Mouse (Mus musculus) hindbrain, embryonic 15.5 days (tissue): ENCODE measurements at regions not wholly inside any gene's neighbourhood (a gene's known extent, or its start where the extent isn't known, plus 50 kb on each side); places are given as distances from the start of the nearest gene placed in this dataset.

Experiments
- ATAC-seq: fragments of 200-750 bp; cut with Nextera tagmentation; 2 replicates; pipeline ENCODE4 v1.8.0; 2017; ENCODE audit warnings: low read depth, moderate number of reproducible peaks, moderate TSS enrichment; ENCODE audit not compliant: low FRiP score
- H3K27ac ChIP-seq: fragments of 300-500 bp; sonication (generic); replicated peaks from 2 replicates; pipeline ENCODE4 v1.5.1; 2015; ENCODE audit warnings: mild to moderate bottlenecking, inconsistent platforms
- H3K27me3 ChIP-seq: fragments of 300-500 bp; sonication (generic); 2 replicates; pipeline ENCODE4 v1.6.1; 2015; ENCODE audit warnings: control low read depth, inconsistent platforms
- H3K36me3 ChIP-seq: fragments of 300-500 bp; sonication (generic); 2 replicates; pipeline ENCODE4 v1.6.1; 2015; ENCODE audit warnings: control low read depth, inconsistent platforms
- H3K4me1 ChIP-seq: fragments of 300-500 bp; sonication (generic); replicated peaks from 2 replicates; pipeline ENCODE4 v1.6.1; 2015; ENCODE audit warnings: control low read depth, inconsistent platforms
- H3K4me2 ChIP-seq: fragments of 300-500 bp; sonication (generic); 2 replicates; pipeline ENCODE4 v1.6.1; 2015; ENCODE audit warnings: moderate library complexity, mild to moderate bottlenecking, inconsistent platforms
- H3K4me3 ChIP-seq: fragments of 300-500 bp; sonication (generic); 2 replicates; pipeline ENCODE4 v1.5.1; 2015; ENCODE audit warnings: mild to moderate bottlenecking, inconsistent platforms
- H3K9ac ChIP-seq: fragments of 300-500 bp; sonication (generic); 2 replicates; pipeline ENCODE4 v1.6.1; 2015; ENCODE audit warnings: inconsistent platforms
- H3K9me3 ChIP-seq: fragments of 300-500 bp; sonication (generic); 2 replicates; pipeline ENCODE4 v1.6.1; 2016; ENCODE audit warnings: control low read depth, inconsistent platforms
- WGBS: fragments of 180-500 bp; shearing (Covaris S2); methylation state at CpG from one replicate; pipeline ENCODE4 v1.1.7; 2015; 5-methylcytosine and 5-hydroxymethylcytosine counted together

DNA sequence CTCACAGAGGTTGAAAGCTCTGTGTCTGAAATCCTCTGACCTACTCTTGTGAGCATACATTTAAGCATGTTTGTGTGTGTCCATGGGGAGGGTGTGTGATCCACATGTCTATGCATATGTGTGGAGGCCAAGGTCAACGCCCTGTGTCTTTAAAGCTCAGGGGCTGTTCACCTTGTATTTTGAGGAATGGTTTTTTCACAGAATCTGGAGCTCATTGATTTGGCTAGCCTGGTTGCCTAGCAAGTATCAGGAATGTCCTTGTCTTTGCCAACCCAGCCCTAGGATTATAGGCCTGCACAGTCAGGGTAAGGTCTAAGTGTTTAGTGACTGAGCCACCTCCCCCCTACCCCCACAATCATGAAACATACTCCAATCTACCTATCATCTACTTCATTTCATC, 394.0 kb upstream of the Plxna2 start:
- H3K4me3 ChIP-seq = no peak overlapping the region
- no peaks in the 10 kb centered on the region for H3K36me3 ChIP-seq
- no peak overlapping the region for H3K9ac ChIP-seq
- H3K4me1 ChIP-seq = peaks cover 44% of the 10 kb centered on the region
- H3K27ac ChIP-seq = peak overlapping the region; percentile 46; the same call in 1 of the 2 replicates
- H3K27me3 ChIP-seq = no peaks in the 10 kb centered on the region
- WGBS = 63% methylated on average over 1 of the region's 1 CpGs
- no peak overlapping the region for H3K4me2 ChIP-seq
- no peak for ATAC-seq
- no peaks in the 10 kb centered on the region for H3K9me3 ChIP-seq

DNA sequence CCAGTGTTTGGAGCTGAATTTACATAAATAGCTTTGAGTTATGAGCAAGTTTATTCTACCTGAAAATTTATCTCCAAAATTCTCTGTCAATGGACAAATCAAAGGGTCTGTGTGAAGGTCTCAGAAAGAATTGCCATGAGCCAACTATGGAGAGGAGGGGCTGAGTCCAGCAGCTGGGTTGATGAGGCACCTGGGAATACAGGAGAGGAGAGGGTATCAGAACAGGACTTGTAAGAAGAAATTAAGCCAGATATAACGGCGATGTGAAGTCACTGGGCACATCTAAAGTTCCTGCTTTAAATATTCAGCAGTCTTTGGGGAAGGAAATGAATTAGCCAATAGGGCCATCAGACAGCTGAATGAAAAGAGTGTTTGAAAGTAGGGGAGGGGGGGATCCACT, 394.4 kb upstream of the Plxna2 start:
- H3K36me3 ChIP-seq = no peaks in the 10 kb centered on the region
- H3K4me3 ChIP-seq = no peak overlapping the region
- H3K4me1 ChIP-seq = peaks cover 44% of the 10 kb centered on the region
- no peak overlapping the region for H3K4me2 ChIP-seq
- no peaks in the 10 kb centered on the region for H3K9me3 ChIP-seq
- no peaks in the 10 kb centered on the region for H3K27me3 ChIP-seq
- H3K27ac ChIP-seq = peak overlapping the region; percentile 46
- ATAC-seq = no peak
- 11% methylated on average over 2 of the region's 2 CpGs for WGBS
- H3K9ac ChIP-seq = no peak overlapping the region

DNA sequence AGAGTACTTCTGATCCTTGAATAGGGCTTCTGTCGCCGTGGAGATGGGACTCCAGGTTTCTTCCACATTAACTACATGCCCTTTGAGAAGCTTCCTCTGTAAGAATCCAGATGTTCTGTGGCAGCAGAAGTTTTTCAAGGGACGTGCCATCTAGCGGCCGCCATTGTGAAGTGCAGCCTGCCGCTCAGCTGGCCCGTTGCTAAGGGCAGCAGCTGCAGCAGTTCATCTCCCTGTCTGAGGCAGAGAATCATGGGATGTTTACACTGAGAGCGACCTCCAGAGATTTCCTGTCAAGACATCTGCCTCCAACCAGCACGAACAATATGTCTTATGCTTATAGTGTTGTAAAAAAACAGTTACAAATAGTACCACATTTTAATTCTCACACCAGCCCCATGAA, 395.0 kb upstream of the Plxna2 start:
- 2% methylated on average over 9 of the region's 9 CpGs for WGBS
- Histone ChIP-seq H3K4me1 (peaks cover 44% of the 10 kb centered on the region), H3K4me3 (no peak overlapping the region), H3K9me3 (no peaks in the 10 kb centered on the region), H3K27ac (0 out of 2 replicates have a peak overlapping the region, but pooled peaks have one; percentile 46), H3K27me3 (no peaks in the 10 kb centered on the region), H3K9ac (no peak overlapping the region), H3K36me3 (no peaks in the 10 kb centered on the region), H3K4me2 (no peak overlapping the region)
- ATAC-seq = peak; percentile 63; the same call in 1 of the 2 replicates

DNA sequence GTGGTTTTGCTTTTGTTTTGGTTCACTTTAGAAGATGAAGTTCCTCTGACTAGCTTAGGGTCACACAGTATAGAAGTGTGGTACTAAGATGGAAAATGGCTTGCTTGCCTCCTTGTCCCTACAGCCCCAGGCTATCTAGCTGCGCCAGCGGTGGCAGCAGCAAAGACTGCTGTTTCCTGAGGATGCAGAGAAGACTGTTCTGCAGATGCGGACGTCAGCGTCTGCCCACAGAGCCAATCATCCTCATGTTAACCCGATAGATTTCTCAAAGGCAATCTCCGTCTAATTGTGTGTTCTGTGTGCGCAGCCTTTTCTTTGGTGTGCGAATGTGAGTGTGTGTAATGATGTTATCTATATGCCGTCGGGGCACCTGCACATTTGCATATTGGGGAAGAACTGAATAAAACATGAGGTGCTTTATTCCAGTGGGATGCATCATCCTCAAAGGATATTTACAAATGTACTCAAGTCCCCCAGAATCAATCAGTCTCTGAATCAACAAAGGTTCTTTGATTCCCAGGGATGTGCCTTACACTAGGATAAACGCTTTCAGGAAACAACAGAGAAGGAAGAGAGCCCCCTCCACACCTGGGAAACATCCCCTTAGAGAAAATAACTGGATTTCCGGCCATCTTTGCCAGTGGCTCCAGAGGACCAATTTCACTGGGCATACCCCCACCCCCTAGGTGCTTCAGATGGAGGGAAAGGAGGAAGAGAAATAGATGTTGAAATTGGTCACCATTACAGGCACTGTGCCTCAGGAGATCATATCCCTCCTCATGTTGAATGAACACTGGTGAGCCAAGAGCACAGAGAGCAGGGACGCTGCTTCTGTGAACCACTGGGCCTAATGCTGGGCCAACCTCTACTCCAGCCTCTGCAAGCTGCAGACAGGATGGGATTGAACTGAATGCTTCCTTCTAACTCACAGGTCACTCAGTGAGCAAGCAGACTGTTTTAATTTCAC, 409.7 kb upstream of the Plxna2 start:
- Histone ChIP-seq H3K4me3 (no peak overlapping the region), H3K27ac (peak overlapping the region; percentile 55), H3K27me3 (no peaks in the 10 kb centered on the region), H3K4me1 (peaks cover 9% of the 10 kb centered on the region; the same call in 1 of the 2 replicates), H3K4me2 (peak overlapping the region; percentile 30; the same call in 1 of the 2 replicates), H3K9ac (no peak overlapping the region), H3K36me3 (no peaks in the 10 kb centered on the region), H3K9me3 (no peaks in the 10 kb centered on the region)
- ATAC-seq = peak; percentile 75; the same call in 1 of the 2 replicates
- 21% methylated on average over 14 of the region's 14 CpGs for WGBS

DNA sequence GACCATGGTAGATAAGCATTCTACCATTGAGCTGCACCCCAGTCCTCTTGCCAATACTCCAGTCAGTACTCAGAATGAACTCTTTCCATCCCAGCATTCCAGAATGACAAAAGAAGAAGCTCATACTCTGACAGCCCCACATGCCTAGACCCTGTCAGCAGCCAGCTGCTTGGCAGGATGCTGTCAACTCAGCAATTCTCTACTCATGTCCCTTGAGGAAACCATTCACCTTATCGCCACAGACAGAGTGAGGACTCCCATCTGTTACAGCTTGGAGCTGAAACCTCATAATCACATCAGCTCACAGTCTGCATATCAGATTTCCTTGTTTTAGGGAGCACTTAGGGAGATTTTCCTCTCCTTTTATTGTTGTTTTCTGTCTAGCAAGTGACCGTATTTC, 420.5 kb upstream of the Plxna2 start:
- Histone ChIP-seq H3K36me3 (no peaks in the 10 kb centered on the region), H3K9me3 (no peaks in the 10 kb centered on the region), H3K4me3 (no peak overlapping the region), H3K27me3 (no peaks in the 10 kb centered on the region), H3K27ac (no peak overlapping the region), H3K4me1 (no peaks in the 10 kb centered on the region), H3K9ac (no peak overlapping the region), H3K4me2 (no peak overlapping the region)
- 52% methylated on average over 2 of the region's 2 CpGs for WGBS
- ATAC-seq = no peak

DNA sequence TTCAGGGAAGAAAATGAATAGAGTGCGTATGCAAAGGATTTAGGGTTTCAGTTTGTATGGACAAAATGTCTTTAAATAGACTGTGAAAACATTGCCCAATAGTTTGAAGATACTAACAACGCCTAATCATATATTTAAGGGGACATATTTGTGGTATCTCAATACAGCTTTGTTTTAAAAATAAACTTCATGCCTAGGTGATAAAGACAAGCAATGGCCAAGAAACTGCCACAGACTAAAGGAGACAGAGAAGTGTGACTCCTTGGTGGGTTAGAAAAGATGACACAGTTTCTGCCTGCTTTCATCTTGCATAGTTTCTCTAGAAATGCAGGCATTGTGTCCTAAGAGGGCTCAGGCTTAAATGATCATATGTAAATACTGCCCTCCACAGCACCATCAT, 435.7 kb upstream of the Plxna2 start:
- ATAC-seq = no peak
- Histone ChIP-seq H3K27ac (no peak overlapping the region), H3K4me2 (no peak overlapping the region), H3K36me3 (no peaks in the 10 kb centered on the region), H3K9ac (no peak overlapping the region), H3K4me3 (no peak overlapping the region), H3K9me3 (no peaks in the 10 kb centered on the region), H3K4me1 (no peaks in the 10 kb centered on the region), H3K27me3 (no peaks in the 10 kb centered on the region)
- 93% methylated on average over 2 of the region's 2 CpGs for WGBS

DNA sequence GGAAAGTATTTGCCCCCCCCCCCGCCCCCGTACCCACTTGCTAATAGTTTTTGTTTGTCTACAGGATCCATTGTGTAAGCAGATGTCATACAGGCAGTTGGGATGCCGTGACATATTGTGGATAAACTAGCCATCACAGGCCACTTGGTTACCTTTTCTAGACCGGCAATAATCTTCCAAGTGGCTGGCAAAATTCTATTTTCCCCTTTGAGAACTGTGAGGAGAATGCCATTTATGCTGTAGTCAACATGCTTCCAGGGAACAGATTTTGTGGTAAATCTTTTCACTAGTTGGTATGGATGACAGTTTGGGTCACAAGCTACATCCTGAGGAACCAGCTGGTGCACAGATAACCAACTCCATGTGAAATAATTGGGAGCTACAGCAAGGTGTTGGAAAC, 456.5 kb upstream of the Plxna2 start:
- H3K9me3 ChIP-seq = no peaks in the 10 kb centered on the region
- H3K9ac ChIP-seq = no peak overlapping the region
- H3K4me2 ChIP-seq = no peak overlapping the region
- ATAC-seq = no peak
- WGBS = 37% methylated on average over 4 of the region's 4 CpGs
- H3K27me3 ChIP-seq = no peaks in the 10 kb centered on the region
- 0 out of 2 replicates have a peak overlapping the region, but pooled peaks have one; percentile 27 for H3K27ac ChIP-seq
- H3K4me1 ChIP-seq = 0 out of 2 replicates have a peak, but pooled peaks cover 4% of the 10 kb centered on the region
- no peak overlapping the region for H3K4me3 ChIP-seq
- H3K36me3 ChIP-seq = no peaks in the 10 kb centered on the region

DNA sequence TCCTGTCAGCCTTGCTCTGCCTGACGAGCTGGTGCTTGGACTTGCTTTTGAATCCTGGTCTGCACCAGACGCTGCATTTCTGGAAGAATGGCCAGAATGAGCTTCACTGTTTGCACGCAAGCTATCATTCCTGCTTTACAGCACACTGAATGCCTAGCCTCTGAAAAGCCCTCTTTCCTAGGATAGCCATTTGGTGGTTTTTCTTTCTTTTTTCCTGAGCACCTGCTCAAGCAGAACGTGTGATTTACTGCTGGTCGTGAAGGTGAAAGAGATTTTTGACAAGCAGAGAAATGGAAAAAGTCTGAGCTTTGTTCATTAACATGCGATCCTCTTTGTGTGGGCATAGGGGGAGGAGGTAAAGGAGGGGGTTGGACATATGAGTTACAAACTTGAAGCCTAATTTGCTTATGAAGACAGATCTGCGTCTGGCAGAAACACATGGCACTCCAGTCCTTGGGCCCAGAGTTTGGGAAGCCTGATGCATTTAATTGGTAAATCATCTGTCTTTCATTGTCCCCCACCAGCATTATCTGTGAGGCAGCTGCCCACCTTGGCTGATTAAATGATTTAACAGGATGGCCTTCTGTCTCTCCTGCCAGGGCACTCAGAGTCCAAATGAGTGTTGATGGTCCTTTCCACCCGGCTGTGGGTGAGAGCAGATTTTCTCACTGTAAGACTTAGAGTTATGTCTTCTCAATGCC, 457.1 kb upstream of the Plxna2 start:
- no peak overlapping the region for H3K9ac ChIP-seq
- peak overlapping the region; percentile 27; the same call in 1 of the 2 replicates for H3K27ac ChIP-seq
- peak; percentile 76 for ATAC-seq
- H3K9me3 ChIP-seq = no peaks in the 10 kb centered on the region
- H3K4me3 ChIP-seq = no peak overlapping the region
- WGBS = 19% methylated on average over 8 of the region's 8 CpGs
- H3K4me1 ChIP-seq = 0 out of 2 replicates have a peak, but pooled peaks cover 4% of the 10 kb centered on the region
- no peaks in the 10 kb centered on the region for H3K27me3 ChIP-seq
- H3K36me3 ChIP-seq = no peaks in the 10 kb centered on the region
- no peak overlapping the region for H3K4me2 ChIP-seq

DNA sequence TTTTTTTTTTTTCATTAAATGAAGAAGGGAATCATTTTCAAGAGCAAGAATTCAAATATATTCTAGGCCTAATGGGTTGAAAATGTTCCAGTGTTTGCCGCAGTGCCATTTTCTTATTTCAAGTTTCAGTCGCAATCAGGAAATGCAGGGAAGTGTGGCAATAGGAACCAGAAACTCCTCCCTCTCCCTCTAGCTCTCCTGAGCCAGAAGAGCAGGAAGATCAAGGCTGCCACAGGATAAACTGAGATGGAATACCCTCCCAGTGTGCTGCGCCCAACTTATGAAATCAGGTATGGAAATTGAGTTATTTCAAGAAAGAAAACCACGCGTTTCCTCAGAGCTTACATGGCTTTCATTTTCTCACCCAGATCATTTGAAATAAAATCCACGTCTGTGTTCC, 460.8 kb upstream of the Plxna2 start:
- Histone ChIP-seq H3K27ac (no peak overlapping the region), H3K9me3 (no peaks in the 10 kb centered on the region), H3K4me1 (0 out of 2 replicates have a peak, but pooled peaks cover 4% of the 10 kb centered on the region), H3K9ac (no peak overlapping the region), H3K36me3 (no peaks in the 10 kb centered on the region), H3K4me2 (no peak overlapping the region), H3K4me3 (no peak overlapping the region), H3K27me3 (no peaks in the 10 kb centered on the region)
- no peak for ATAC-seq
- 89% methylated on average over 6 of the region's 6 CpGs for WGBS

DNA sequence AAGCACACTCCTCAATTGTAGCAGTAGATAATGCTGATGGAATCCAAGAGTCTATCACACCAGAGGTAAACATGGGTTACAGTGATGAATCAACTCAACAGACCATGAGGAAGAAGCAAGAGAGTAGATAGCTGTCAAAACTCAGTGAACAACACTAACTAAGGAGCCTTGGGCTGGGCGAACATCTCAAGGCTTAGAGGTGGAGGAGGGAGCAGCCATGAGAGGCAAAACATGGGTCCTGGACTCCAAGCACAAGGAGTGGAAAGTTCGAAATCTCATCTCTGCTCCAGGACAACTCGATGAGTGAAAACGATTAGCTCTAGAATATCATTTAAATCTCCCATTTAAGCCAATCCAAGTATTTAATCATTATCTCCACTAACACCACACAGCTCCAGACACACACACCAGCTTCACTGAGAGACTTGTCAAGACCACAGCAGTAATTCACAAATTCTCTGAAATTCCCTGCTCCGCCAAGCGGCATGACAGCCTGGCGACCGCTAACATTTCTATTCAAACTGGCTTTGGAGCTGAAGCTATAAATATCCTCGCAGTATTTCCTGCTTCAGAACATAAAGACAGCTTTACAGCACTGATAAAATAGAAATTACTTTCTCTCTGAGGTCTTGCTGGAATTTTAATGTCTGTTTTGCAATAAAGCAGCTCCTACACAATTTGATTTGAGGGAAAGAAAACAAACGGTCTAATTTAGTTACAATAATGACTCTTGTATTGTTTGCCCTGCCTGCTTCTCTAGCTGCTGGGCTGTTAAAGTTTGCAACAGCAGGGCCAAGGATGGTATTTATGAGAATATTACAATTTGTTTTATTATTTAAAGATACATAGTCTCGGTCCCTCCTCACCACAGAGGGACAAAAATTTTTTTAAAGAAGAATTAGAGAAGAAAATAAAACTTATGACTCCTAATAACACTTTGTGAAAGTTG, 469.3 kb upstream of the Plxna2 start:
- H3K4me1 ChIP-seq = no peaks in the 10 kb centered on the region
- 0 out of 2 replicates have a peak overlapping the region, but pooled peaks have one; percentile 25 for H3K27ac ChIP-seq
- ATAC-seq = no peak
- 61% methylated on average over 11 of the region's 11 CpGs for WGBS
- no peaks in the 10 kb centered on the region for H3K36me3 ChIP-seq
- H3K9me3 ChIP-seq = no peaks in the 10 kb centered on the region
- H3K27me3 ChIP-seq = no peaks in the 10 kb centered on the region
- no peak overlapping the region for H3K4me3 ChIP-seq
- no peak overlapping the region for H3K4me2 ChIP-seq
- H3K9ac ChIP-seq = no peak overlapping the region

DNA sequence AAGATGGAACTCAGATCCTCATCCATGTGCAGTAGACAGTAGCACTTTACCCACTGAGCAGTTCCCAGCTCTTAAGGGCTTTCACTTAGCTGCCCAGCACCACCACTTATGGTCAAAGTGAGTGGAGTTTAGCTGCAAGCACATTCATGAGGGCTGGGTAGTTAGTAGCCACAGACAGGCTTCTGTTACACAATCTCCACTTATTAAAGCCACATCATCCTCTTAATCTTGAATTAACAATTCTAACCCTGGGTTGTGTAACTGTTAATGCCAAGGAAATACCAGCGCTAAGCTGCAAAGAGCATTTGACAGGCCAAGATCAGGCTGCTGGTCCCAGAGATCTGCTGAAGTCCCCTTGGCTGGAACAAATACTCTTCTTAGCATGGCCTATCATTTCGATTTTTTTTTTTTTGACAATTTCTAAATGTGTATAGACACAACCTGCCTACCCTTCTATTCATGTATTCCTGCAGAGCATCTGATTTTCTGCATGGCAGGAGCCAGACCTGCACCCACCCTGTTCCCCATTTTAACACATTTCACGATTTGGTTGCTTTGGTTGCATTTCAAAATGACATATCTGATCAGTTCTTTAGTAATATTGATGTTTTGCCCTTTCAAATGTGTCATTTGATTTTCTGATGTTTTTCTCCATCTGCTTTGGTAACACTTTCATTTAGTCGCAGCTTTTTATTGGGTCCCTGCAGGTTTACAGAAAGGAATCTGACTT, 500.2 kb upstream of the Plxna2 start:
- H3K36me3 ChIP-seq = no peaks in the 10 kb centered on the region
- H3K27me3 ChIP-seq = no peaks in the 10 kb centered on the region
- H3K4me3 ChIP-seq = no peak overlapping the region
- H3K9ac ChIP-seq = no peak overlapping the region
- whole genome bisulfite sequencing = 74% methylated on average over 4 of the region's 4 CpGs
- ATAC-seq = no peak
- no peaks in the 10 kb centered on the region; the same call in 1 of the 2 replicates for H3K4me1 ChIP-seq
- no peak overlapping the region for H3K4me2 ChIP-seq
- H3K9me3 ChIP-seq = no peaks in the 10 kb centered on the region
- H3K27ac ChIP-seq = no peak overlapping the region
